ENCODE assay signal across 15 mouse cellular contexts in genomic region chr3:84070811-84071210, GRCm38 (mm10).
"Had no signal": no experiment of that assay in that cellular context is flagged by ENCODE, and none has a peak within 500 bp of the region (broad histone marks: within the 10 kb centered on the region; RNA-seq: fewer than 3 reads in every experiment).

No protein-coding gene starts in this region.

- H3K9ac ChIP-seq: liver, embryonic 12.5 days; liver, embryonic 14.5 days; lung, embryonic 14.5 days; midbrain, embryonic 12.5 days; neural tube, embryonic 12.5 days had no signal

- DNase-seq: lung, adult 18-20 months; lung, embryonic 14.5 days; lung, postnatal 14 days; lung, postnatal 36 days; midbrain, embryonic 14.5 days; right cerebral cortex, postnatal 14 days; thymus, adult 2 months; thymus, postnatal 25 days; thymus, postnatal 4 days had no signal

- H3K27me3 ChIP-seq: liver, embryonic 12.5 days; midbrain, embryonic 12.5 days; neural tube, embryonic 12.5 days had no signal

- H3K36me3 ChIP-seq: liver, embryonic 12.5 days; midbrain, embryonic 12.5 days; neural tube, embryonic 12.5 days had no signal

- H3K9me3 ChIP-seq: liver, embryonic 12.5 days; megakaryocyte, embryonic 14.5 days; midbrain, embryonic 12.5 days; neural tube, embryonic 12.5 days had no signal

- H3K4me1 ChIP-seq: liver, embryonic 12.5 days; midbrain, embryonic 12.5 days; neural tube, embryonic 12.5 days had no signal

- H3K27ac ChIP-seq: liver, embryonic 12.5 days; liver, embryonic 14.5 days; macrophage; midbrain, embryonic 12.5 days; neural tube, embryonic 12.5 days had no signal

- H3K4me2 ChIP-seq: liver, embryonic 12.5 days; lung, embryonic 14.5 days; midbrain, embryonic 12.5 days; neural tube, embryonic 12.5 days had no signal

- ATAC-seq: liver, embryonic 12.5 days had no signal

- H3K4me3 ChIP-seq: liver, embryonic 12.5 days; megakaryocyte, embryonic 14.5 days; midbrain, embryonic 12.5 days; neural tube, embryonic 12.5 days had no signal
